Mouse (Mus musculus): ENCODE results near the gene Socs2.
"Not testable (repeated sequence)": the region's sequence is repeated elsewhere in the genome, so short reads cannot be mapped to it uniquely, and the experiment has no call there.

Socs2 gene

GRCm38 (mm10) chr10:95390871-95391270, 26.1 kb downstream of the Socs2 start:
- no peak for DNase-seq

GRCm38 (mm10) chr10:95389805-95390204, 27.2 kb downstream of the Socs2 start:
- DNase-seq, result not testable (repeated sequence)

DNA sequence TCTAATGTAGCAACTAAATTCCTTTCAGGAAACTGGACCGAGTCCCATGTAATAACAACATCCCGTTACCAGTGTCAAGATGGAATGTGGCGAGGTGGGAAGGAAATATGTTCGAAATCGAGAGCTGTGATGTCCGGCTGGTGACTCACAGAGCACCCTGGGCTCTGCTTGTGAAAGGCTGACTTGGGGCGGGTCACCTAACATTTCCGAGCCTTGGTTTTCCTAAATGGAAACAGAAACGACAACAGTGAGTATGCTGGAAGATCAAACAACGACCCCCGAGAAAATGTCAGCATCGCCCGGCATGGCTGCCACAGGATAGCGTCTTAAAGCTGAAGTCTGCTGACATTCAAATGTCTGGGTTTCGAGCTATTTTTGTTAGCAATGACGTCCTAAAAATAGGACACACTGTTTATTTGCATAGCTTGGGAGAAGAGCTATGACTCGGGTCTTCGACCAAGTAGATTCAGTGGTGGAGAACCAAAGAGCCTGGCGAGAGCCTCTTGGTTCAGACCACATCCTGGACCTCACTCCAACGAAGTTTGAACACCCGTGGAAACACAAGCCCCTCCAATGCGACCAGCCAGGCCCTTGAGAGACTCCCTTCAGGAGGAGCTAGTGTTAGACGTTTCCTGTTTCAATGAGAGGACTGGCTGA, 28.0 kb downstream of the Socs2 start:
- DNase-seq, result peak; percentile 98

DNA sequence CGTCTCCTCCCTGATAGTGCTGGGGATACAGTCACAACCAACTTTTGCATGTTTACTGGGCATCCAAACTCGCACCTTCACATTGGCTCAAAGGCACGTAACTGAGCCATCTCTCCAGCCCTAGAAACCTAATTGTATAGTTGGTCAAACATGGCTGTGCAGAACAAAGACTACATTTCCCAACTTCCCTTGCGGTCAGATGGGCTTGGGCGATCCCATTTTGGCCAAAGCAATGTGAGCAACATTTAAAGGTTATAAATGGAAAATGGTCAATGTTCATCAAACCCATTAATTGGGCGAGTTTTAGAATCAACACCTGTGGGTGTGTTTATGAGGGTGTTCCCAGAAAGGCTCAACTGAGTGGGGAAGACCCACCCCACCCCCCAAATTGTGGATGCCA, 30.5 kb downstream of the Socs2 start:
- DNase-seq, result peak; percentile 44

DNA sequence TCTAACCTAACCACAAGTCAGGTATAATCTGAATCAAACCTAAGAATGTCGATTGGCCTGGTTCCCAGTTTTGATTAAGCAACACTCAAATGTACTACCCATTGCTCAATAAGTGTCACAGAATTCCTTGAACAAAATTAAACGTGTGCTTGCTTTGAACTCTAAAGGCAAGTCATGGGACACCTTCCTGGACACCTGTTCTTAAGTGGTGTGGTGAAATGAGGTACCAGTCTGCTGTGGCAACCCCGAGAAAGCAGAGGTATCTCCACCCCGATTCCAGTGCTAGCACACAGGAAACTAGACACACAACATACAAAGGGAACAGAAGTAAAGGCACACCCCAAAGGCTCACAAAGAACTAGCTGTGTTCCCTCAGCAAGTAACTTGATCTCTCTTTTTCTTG, 31.2 kb downstream of the Socs2 start:
- DNase-seq, result peak; percentile 64

DNA sequence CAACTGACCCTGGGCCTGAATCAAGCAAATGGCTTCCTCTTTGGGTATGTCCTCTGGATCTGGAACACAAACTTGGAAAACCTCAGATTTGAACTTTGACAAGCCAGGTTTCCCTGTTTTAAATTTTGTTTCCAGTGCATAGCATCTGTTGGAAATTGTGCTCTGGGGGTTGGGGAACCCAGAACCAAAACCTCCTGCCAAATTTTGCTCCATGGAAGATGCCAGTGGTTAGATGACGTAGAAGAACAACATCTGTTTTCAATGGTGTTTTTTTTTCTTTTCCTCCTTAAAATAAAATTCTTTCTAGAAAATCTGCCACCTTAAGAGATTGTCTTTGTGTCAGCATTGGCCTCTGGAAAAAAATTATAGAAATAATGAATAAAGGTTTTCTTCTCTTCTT, 31.9 kb downstream of the Socs2 start:
- no peak for DNase-seq

GRCm38 (mm10) chr10:95384446-95384845, 32.5 kb downstream of the Socs2 start:
- DNase-seq, result peak; percentile 76

- peak; percentile 70 for DNase-seq
These were observed 43.6 kb downstream of the Socs2 start for GRCm38 (mm10) chr10:95373340-95373739.

GRCm38 (mm10) chr10:95371942-95372341, 45.0 kb downstream of the Socs2 start:
- peak; percentile 82 for DNase-seq

- DNase-seq, result peak; percentile 76
These were observed 47.8 kb downstream of the Socs2 start for GRCm38 (mm10) chr10:95369190-95369589.

DNA sequence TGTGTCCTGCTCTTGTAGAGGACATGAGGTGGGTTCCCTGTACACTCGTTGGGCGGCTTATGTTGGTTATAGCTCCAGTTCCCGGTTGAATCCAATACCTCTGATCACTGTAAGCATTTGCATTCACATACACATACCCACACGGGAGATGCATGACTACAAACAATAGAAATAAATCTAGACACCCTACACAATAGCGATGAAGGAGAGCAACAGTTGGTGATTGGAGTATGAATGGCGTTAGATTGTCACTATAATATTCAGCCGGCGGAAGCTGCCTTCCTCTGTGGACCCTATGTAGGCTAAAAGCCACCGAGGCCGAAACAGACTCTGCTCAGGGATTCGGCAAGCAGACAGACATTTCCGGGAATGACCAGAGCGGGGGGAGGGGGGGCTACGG, 48.8 kb downstream of the Socs2 start:
- DNase-seq, result no peak

GRCm38 (mm10) chr10:95367661-95368089, 49.3 kb downstream of the Socs2 start:
- no peak for DNase-seq

DNA sequence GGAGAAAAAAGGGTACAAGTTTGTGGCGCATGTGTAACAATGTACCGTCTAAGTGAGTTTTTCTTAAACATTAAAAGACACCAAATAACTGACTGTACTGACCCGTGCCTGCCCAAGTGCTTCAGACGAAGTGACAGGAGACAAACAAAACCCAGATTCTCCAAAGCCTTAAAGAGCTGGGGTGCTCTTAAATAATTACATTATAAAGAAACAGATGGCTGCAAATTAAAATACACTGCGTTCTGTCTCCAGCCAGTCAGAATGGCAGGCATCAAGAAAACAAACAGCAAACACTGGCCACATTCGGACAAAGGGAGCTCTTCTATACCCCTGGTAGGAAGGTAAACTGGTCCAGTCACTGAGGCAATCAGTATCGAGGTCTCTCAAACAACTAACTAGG, 49.7 kb downstream of the Socs2 start:
- no peak for DNase-seq

- DNase-seq, result no peak
These were observed 54.7 kb downstream of the Socs2 start for GRCm38 (mm10) chr10:95362326-95362725.

GRCm38 (mm10) chr10:95361260-95361841, 55.6 kb downstream of the Socs2 start:
- DNase-seq, result peak; percentile 97

DNA sequence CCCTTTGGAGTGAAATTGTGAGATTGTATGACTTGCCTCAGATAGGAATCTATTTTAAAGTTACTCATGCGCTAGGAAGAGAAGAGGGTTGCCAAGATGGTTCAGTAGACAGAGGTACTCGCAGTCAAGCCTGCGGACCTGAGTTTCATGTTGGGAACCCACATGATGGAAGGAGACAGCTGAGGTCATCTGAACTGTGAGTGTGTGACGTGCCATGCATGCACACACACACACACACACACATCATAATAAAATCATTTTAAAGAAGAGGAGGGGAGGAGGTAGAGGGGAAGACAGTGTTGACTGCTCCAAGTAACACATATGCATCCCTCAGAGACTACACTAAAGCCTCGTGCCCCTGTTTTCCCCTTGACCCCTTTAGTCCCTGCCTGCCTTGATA, 56.9 kb downstream of the Socs2 start:
- DNase-seq, result no peak

- DNase-seq, result no peak
These were observed 59.3 kb downstream of the Socs2 start for GRCm38 (mm10) chr10:95357721-95358120.

- DNase-seq, result no peak
These were observed 60.3 kb downstream of the Socs2 start for GRCm38 (mm10) chr10:95356711-95357110.

- DNase-seq, result peak; percentile 91
These were observed 61.2 kb downstream of the Socs2 start for GRCm38 (mm10) chr10:95355678-95356268.

DNA sequence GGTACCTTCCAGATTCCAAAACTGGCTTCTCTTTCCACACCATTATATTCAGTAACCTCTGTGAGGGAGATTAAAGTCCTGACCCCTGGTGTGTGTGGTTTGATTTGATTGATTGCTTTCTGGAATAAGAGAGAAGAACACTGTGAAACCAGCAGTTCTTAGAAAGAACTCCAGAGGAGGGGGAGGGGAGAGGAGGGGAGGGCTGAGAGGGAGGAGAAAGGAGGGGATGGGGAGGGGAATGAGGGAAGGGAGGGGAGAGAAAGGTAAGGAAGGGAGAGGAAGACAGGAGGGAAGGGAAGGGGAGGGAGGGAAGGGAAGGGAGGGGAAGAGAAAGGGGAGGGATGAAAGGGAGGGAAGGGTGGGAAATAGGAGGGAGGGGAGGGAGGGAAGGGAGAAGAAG, 62.3 kb downstream of the Socs2 start:
- DNase-seq, result no peak

GRCm38 (mm10) chr10:95354047-95354446, 62.9 kb downstream of the Socs2 start:
- DNase-seq, result no peak

- peak; percentile 6 for DNase-seq
These were observed 68.5 kb downstream of the Socs2 start for GRCm38 (mm10) chr10:95348457-95348856.

GRCm38 (mm10) chr10:95347776-95348175, 69.2 kb downstream of the Socs2 start:
- peak; percentile 24 for DNase-seq

GRCm38 (mm10) chr10:95342833-95343590, 74.0 kb downstream of the Socs2 start:
- peak; percentile 65 for DNase-seq
